Mouse (Mus musculus) midbrain, embryonic 10.5 days (tissue): ENCODE measurements around the gene Pdhb. TPM values are rescaled to one million over a fixed set of nuclear protein-coding genes. Genes with fewer than 3 reads are reported as not detected.
"Not testable (repeated sequence)": the region's sequence is repeated elsewhere in the genome, so short reads cannot be mapped to it uniquely, and the experiment has no call there.

ENCODE experiments used
- DNase-seq: peaks from one replicate; pipeline ENCODE4 v3.0.0-alpha.2; 2017; ENCODE audit warnings: low spot score
- H3K27ac ChIP-seq: fragments of 300-500 bp; sonication (generic); replicated peaks from 2 replicates; pipeline ENCODE4 v1.5.1; 2016; ENCODE audit warnings: mild to moderate bottlenecking
- H3K27me3 ChIP-seq: fragments of 300-500 bp; sonication (generic); 2 replicates; pipeline ENCODE4 v1.6.1; 2016; ENCODE audit warnings: low read depth, mild to moderate bottlenecking; ENCODE audit not compliant: poor library complexity, severe bottlenecking
- H3K36me3 ChIP-seq: fragments of 300-500 bp; sonication (generic); 2 replicates; pipeline ENCODE4 v1.6.1; 2016; ENCODE audit warnings: mild to moderate bottlenecking, moderate library complexity
- H3K4me1 ChIP-seq: fragments of 300-500 bp; sonication (generic); 2 replicates; pipeline ENCODE4 v1.6.1; 2016
- H3K4me3 ChIP-seq: fragments of 300-500 bp; sonication (generic); 2 replicates; pipeline ENCODE4 v1.5.1; 2016; ENCODE audit warnings: mild to moderate bottlenecking, moderate library complexity
- H3K9me3 ChIP-seq: fragments of 300-500 bp; sonication (generic); replicated peaks from 2 replicates; pipeline ENCODE4 v1.6.1; 2016; ENCODE audit warnings: mild to moderate bottlenecking
- WGBS: fragments of 180-500 bp; shearing (Covaris S2); methylation state at CpG from one replicate; pipeline ENCODE4 v1.1.7; 2016; 5-methylcytosine and 5-hydroxymethylcytosine counted together
- polyA plus RNA-seq: library from polyadenylated mRNA; unstranded; fragments of >200 nt; fragmentation: Nextera tagmentation; extraction: Ambion mirVana; gene quantifications from 2 replicates; pipeline ENCODE4 v1.2.1, GENCODE M21; 2016

The Pdhb gene
- polyA plus RNA-seq, 1 experiment from 2014 or later: 214 TPM

DNA sequence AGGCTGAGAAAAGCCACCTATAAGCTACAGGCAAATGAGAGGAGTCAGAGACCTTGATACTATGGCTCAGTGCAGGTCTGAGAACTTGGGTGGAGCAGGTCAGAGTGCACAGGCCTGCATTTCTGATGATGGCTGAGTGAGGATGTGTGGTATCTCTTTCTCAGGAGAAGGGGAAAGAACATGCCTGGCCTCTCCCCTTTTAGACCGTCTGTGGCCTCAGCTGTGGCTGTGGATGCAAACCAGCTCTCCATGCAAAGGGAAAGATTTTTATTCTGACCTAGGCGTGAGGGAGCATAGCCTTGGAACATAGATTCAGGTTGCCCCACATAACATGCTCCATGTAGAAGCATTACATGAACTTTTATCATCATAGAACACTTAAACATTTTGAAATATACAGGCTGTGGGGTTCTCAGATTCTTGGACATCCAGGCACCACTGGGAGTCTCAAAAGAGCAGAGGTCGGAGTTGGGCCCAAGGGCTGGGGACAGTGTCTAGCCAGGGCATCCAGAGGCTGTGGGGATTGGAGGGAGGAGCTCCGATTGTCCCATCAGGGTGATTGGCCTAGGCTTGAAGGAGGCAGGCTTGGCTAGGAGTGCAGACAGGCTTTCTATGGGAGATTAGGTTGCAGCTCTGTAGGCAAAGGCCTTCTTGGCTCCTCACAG is 7.7 kb upstream of the Pdhb start:
- Histone ChIP-seq H3K27me3 (no peaks in the 10 kb centered on the region), H3K4me3 (no peak overlapping the region), H3K4me1 (no peaks in the 10 kb centered on the region), H3K27ac (no peak overlapping the region), H3K36me3 (no peaks in the 10 kb centered on the region), H3K9me3 (no peaks in the 10 kb centered on the region; the same call in 1 of the 2 replicates)
- DNase-seq: no peak
- 73% methylated on average over 4 of the region's 4 CpGs for WGBS

- Histone ChIP-seq H3K27ac (no peak overlapping the region), H3K9me3 (no peaks in the 10 kb centered on the region), H3K36me3 (no peaks in the 10 kb centered on the region), H3K4me3 (no peak overlapping the region), H3K4me1 (peaks cover 13% of the 10 kb centered on the region), H3K27me3 (no peaks in the 10 kb centered on the region)
- 66% methylated on average over 5 of the region's 5 CpGs for WGBS
- no peak for DNase-seq
Observed at GRCm38 (mm10) chr14:8176251-8176650, 3.4 kb upstream of the Pdhb start.

GRCm38 (mm10) chr14:8174634-8175033 is 1.8 kb upstream of the Pdhb start:
- Histone ChIP-seq H3K36me3 (peaks cover 15% of the 10 kb centered on the region), H3K27me3 (no peaks in the 10 kb centered on the region), H3K4me3 (no peak overlapping the region), H3K4me1 (peaks cover 13% of the 10 kb centered on the region), H3K27ac (no peak overlapping the region), H3K9me3 (no peaks in the 10 kb centered on the region)
- no peak for DNase-seq
- WGBS: 89% methylated on average over 5 of the region's 5 CpGs

DNA sequence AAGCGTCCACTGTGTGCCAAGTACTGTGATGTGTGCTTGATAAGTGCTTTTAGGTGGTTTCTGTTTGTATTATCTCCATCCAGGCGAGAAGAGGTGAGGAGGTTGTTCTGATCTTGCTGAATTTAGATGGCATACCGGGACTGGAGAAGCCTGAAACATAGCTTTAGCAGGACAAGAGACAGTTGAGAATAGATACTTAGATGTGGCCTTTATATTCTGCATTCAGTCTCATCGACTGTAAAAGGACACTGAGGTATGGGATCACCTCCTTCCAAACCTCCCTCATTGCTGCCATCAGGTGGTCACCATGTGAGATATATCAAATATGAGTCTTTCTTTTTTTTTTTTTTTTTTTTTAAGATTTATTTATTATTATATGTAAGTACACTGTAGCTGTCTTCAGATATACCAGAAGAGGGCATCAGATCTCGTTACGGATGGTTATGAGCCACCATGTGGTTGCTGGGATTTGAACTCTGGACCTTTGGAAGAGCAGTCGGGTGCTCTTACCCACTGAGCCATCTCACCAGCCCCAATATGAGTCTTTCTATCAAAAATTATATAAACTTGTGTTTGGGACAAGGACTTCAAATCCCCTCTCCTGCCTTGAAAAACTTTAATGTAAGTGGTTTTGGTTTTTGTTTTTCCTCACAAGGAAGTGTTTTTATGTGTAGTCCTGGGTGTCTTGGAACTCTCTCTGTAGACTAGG is 871 bp upstream of the Pdhb start:
- H3K36me3 ChIP-seq: peaks cover 24% of the 10 kb centered on the region
- peaks cover 13% of the 10 kb centered on the region for H3K4me1 ChIP-seq
- not testable (repeated sequence) for DNase-seq, H3K27me3 ChIP-seq, H3K9me3 ChIP-seq
- whole genome bisulfite sequencing: 35% methylated on average over 7 of the region's 7 CpGs
- peak overlapping the region; percentile 79 for H3K27ac ChIP-seq
- H3K4me3 ChIP-seq: peak overlapping the region; percentile 81

DNA sequence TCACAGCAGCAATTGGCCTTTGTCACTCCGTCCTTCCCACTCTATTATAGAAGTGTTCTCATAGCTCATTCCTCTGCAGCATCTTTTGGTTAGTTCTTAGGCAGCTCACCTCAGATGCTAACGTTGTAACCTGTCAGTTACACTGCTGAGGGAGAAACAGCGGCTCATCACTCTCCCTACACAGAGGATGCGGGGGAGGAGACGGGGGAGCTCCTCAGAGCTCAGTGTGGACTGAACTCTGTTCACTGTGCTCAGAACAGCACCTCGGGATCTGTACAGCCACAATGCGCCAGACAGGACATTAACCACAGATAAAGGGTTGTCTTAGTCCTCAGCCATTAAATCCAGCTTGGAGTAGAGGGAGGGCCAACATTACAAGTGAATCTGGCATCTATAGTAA is 8.4 kb downstream of the Pdhb start:
- Histone ChIP-seq H3K36me3 (peaks cover 82% of the 10 kb centered on the region), H3K4me3 (no peak overlapping the region), H3K27ac (no peak overlapping the region), H3K4me1 (no peaks in the 10 kb centered on the region), H3K9me3 (no peaks in the 10 kb centered on the region), H3K27me3 (no peaks in the 10 kb centered on the region)
- WGBS: 88% methylated on average over 7 of the region's 7 CpGs
- no peak for DNase-seq

DNA sequence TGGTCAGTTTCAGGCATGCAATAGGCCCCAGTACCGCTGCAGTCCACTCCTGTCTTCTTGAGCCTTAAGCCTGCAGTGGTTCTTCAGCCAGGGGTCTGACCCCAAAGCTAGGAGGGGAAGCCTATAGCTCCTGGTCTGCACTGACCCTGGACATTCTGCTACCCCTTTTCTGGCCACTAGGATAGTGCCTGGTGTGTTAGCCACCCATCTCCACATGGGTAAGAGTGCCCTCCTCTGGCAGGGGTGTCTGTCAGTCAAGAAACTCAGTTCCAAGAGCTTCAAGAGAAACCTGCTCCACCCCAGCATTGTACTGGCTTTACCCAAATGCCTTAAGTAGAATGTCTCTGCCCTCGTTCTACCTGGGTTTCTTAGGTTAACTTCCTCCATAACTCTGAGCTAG is 11.0 kb downstream of the Pdhb start:
- Histone ChIP-seq H3K4me3 (no peak overlapping the region), H3K27ac (no peak overlapping the region), H3K4me1 (no peaks in the 10 kb centered on the region; the same call in 1 of the 2 replicates), H3K9me3 (no peaks in the 10 kb centered on the region), H3K36me3 (peaks cover 58% of the 10 kb centered on the region), H3K27me3 (no peaks in the 10 kb centered on the region)
- WGBS: 82% methylated on average over 2 of the region's 2 CpGs
- DNase-seq: no peak

- H3K4me1 ChIP-seq: no peaks in the 10 kb centered on the region; the same call in 1 of the 2 replicates
- no peak overlapping the region for H3K4me3 ChIP-seq
- H3K36me3 ChIP-seq: peaks cover 32% of the 10 kb centered on the region
- no peaks in the 10 kb centered on the region for H3K27me3 ChIP-seq
- H3K27ac ChIP-seq: no peak overlapping the region
- 88% methylated on average over 3 of the region's 3 CpGs for whole genome bisulfite sequencing
- no peak for DNase-seq
- H3K9me3 ChIP-seq: no peaks in the 10 kb centered on the region
Observed at GRCm38 (mm10) chr14:8159141-8159540, 13.7 kb downstream of the Pdhb start.

DNA sequence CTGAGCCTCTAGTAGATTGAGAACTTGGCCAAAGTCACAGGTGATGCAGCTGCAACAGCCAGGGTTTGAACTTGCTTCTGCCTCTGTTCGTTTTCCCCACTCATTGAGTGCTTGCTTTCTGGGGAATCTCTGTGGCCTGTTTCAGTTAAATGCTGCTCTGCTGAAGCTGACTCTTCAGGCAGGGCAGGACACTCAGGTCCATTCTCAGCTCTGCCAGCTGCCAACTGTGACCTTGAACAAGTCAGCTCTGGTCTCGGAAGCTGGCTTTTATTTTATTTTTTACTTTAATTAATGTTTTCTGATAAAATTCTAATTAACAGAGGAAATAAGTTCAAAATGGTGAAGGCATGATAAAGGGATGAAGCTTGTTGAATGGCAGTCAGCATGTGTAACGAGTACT is 14.1 kb downstream of the Pdhb start:
- H3K9me3 ChIP-seq: no peaks in the 10 kb centered on the region
- no peaks in the 10 kb centered on the region; the same call in 1 of the 2 replicates for H3K4me1 ChIP-seq
- H3K36me3 ChIP-seq: peaks cover 27% of the 10 kb centered on the region
- H3K27me3 ChIP-seq: no peaks in the 10 kb centered on the region
- no peak for DNase-seq
- no peak overlapping the region for H3K4me3 ChIP-seq
- 88% methylated on average over 3 of the region's 3 CpGs for WGBS
- no peak overlapping the region for H3K27ac ChIP-seq

DNA sequence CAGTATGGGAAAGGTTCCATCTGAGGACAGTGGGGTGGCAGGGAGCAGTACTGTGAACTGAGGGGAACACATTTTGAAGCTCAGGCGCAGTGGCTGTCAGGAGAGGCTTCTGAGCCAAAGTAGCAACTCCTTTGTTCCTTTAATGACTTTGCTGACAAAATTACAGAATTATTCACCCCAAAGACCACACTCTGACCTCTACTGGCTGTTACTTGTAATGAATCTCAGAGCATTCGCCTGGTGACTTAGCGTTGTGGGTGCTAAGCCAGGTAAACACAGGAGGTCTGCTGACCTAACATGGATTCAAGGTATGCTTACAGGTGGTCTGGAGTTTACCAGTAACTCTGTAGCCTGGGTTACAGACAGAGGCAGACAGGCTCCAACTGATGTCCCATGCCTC is 15.9 kb downstream of the Pdhb start:
- H3K36me3 ChIP-seq: peaks cover 10% of the 10 kb centered on the region; the same call in 1 of the 2 replicates
- no peak for DNase-seq
- no peaks in the 10 kb centered on the region for H3K27me3 ChIP-seq
- H3K9me3 ChIP-seq: no peaks in the 10 kb centered on the region
- no peaks in the 10 kb centered on the region; the same call in 1 of the 2 replicates for H3K4me1 ChIP-seq
- H3K4me3 ChIP-seq: no peak overlapping the region
- 40% methylated on average over 3 of the region's 3 CpGs for WGBS
- H3K27ac ChIP-seq: no peak overlapping the region

- WGBS: 77% methylated on average over 3 of the region's 3 CpGs
- H3K9me3 ChIP-seq: no peaks in the 10 kb centered on the region
- DNase-seq: no peak
- H3K27me3 ChIP-seq: no peaks in the 10 kb centered on the region
- H3K4me1 ChIP-seq: no peaks in the 10 kb centered on the region; the same call in 1 of the 2 replicates
- H3K4me3 ChIP-seq: no peak overlapping the region
- H3K36me3 ChIP-seq: peaks cover 8% of the 10 kb centered on the region
- H3K27ac ChIP-seq: no peak overlapping the region
Observed at GRCm38 (mm10) chr14:8154072-8154471, 18.8 kb downstream of the Pdhb start.

DNA sequence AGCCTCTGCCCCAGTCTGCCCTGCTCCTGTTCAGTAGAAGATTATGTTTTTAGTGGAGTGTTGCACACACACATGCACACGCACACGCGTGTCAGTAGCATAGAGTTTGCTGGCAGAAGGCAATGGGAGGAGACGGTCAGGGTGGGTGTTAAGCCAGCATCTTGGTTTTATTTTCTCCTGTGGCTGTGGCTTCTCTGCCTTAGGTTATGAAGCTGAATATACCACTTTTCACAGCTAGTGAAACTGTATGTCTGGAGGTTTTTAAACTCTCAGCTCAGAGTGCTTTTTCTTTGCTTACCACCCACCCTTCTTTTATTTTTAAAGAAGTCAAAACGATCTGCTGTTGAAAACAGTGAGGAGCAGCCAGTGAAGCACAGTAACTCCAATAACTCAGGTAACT is 21.1 kb downstream of the Pdhb start:
- H3K4me1 ChIP-seq: no peaks in the 10 kb centered on the region; the same call in 1 of the 2 replicates
- DNase-seq: no peak
- no peak overlapping the region for H3K4me3 ChIP-seq
- no peak overlapping the region for H3K27ac ChIP-seq
- no peaks in the 10 kb centered on the region for H3K9me3 ChIP-seq
- peaks cover 8% of the 10 kb centered on the region for H3K36me3 ChIP-seq
- 89% methylated on average over 5 of the region's 5 CpGs for WGBS
- H3K27me3 ChIP-seq: no peaks in the 10 kb centered on the region

GRCm38 (mm10) chr14:8148842-8149241 is 24.0 kb downstream of the Pdhb start:
- Histone ChIP-seq H3K4me3 (no peak overlapping the region), H3K4me1 (no peaks in the 10 kb centered on the region), H3K27ac (no peak overlapping the region), H3K36me3 (peaks cover 20% of the 10 kb centered on the region), H3K9me3 (no peaks in the 10 kb centered on the region), H3K27me3 (no peaks in the 10 kb centered on the region)
- no peak for DNase-seq
- 87% methylated on average over 8 of the region's 8 CpGs for WGBS

DNA sequence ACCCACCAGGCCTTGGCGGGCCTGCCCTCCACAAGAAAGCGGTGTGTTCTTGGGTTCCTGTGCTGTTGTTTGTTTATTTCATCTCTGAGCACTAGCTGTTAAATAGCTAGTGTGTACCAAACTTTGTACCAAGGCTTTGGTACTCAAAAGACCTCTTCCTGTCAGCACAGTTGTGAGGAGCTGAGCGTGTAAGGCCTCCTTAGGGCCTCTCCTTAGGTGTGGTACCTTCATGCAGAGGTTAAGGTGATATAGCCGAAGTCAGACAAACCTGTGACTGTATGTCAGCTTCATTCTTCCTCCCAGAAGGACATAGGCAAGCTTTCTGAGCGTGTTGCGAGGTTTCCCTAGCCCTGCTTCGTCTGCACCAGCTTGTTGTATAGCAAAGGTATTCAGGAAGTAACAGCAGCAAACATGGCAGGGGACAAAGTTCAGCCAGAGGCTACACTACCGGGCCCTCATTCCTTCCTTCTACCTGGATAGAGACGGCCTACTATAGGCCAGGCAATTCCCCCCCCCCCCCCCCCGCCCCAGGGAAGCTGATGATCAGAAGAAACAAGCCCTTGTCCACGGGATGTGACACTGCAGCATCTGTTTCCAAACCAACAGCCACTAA is 26.1 kb downstream of the Pdhb start:
- Histone ChIP-seq H3K36me3 (peaks cover 20% of the 10 kb centered on the region), H3K9me3 (no peaks in the 10 kb centered on the region), H3K27ac (no peak overlapping the region), H3K4me1 (no peaks in the 10 kb centered on the region), H3K4me3 (no peak overlapping the region), H3K27me3 (no peaks in the 10 kb centered on the region)
- DNase-seq: no peak
- 86% methylated on average over 11 of the region's 11 CpGs for WGBS
